In the genomic region with DNA sequence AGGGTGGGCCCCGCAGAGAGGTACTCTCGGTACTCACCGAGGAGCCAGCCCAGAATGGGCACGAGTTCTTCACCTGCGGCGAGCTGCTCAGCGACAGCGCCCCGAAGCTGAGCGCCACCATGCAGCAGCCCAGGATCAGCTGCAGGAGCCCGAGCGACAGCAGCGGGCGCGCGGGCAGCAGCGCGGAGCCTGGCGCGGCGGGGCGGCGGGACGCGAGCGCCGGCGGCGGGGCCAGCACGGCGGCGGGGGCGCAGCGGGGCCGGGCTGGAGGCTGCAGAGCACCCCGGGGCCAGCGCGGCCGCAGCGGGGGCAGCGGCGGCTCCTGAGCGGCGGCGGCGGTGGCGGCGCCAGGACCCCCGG, we compare ENCODE assay signal across 7 mouse cellular contexts. TPM values are rescaled to one million over a fixed set of nuclear protein-coding genes. Genes with fewer than 3 reads are reported as not detected.
DNase-seq lines count a peak whose midpoint lies in the region; ATAC-seq and TF ChIP-seq lines count a peak whose summit lies in the region.

No protein-coding gene starts in this region.

- H3ac ChIP-seq in C2C12 (ENCODE audit: control insufficient read depth, insufficient read length, low read depth): peak overlapping the region; percentile 22

- peak overlapping the region; percentile 63 for H3K9ac ChIP-seq in embryonic facial prominence, embryonic 15.5 days
- H3K9ac ChIP-seq in hindbrain, embryonic 11.5 days (ENCODE audit: low read depth, low read length): peak overlapping the region; percentile 72
- H3K9ac ChIP-seq in limb, embryonic 11.5 days (ENCODE audit: low read length): peak overlapping the region; percentile 67

- WGBS in embryonic facial prominence, embryonic 15.5 days: 1% methylated on average over 39 of the region's 49 CpGs
- WGBS in hindbrain, embryonic 11.5 days: 1% methylated on average over 35 of the region's 49 CpGs
- under 1% methylated on average over 24 of the region's 49 CpGs for WGBS in limb, embryonic 11.5 days

- H3K4me3 ChIP-seq in C2C12 (ENCODE audit: insufficient read depth, poor library complexity, severe bottlenecking) (peak overlapping the region; percentile 25), E14TG2a.4 (replicated peaks; ENCODE audit: low read length) (peak overlapping the region; percentile 81)
- peak overlapping the region; percentile 57 for H3K4me3 ChIP-seq in embryonic facial prominence, embryonic 15.5 days (replicated peaks)
- peak overlapping the region; percentile 55 for H3K4me3 ChIP-seq in hindbrain, embryonic 11.5 days (ENCODE audit: low read depth, low read length)
- H3K4me3 ChIP-seq in limb, embryonic 11.5 days (ENCODE audit: low read depth, low read length): peak overlapping the region; percentile 50

- no peaks in the 10 kb centered on the region for H3K9me3 ChIP-seq in E14TG2a.4 (ENCODE audit: low read length)
- H3K9me3 ChIP-seq in embryonic facial prominence, embryonic 15.5 days (replicated peaks): no peaks in the 10 kb centered on the region
- no peaks in the 10 kb centered on the region for H3K9me3 ChIP-seq in hindbrain, embryonic 11.5 days (ENCODE audit: control insufficient read depth, low read length)
- no peaks in the 10 kb centered on the region for H3K9me3 ChIP-seq in limb, embryonic 11.5 days (ENCODE audit: control insufficient read depth, low read length)

- TF ChIP-seq CTCF in C2C12 (IDR thresholded peaks at IDR 0.05; ENCODE audit: control insufficient read depth, insufficient read depth, insufficient read length) (no peak), E14TG2a.4 (conservative IDR thresholded peaks at IDR 0.05; ENCODE audit: low read length) (no peak)

- H3K79me3 ChIP-seq in C2C12 (ENCODE audit: low read depth): no peaks in the 10 kb centered on the region

- ATAC-seq in embryonic facial prominence, embryonic 15.5 days (ENCODE audit: insufficient number of reproducible peaks, low FRiP score, low TSS enrichment, low read depth): peak; percentile 60
- ATAC-seq in hindbrain, embryonic 11.5 days (ENCODE audit: low FRiP score): peak; percentile 34; the same call in 1 of the 2 replicates
- peak; percentile 27; the same call in 1 of the 2 replicates for ATAC-seq in limb, embryonic 11.5 days (ENCODE audit: insufficient number of reproducible peaks, low FRiP score, low TSS enrichment, low read depth)

- peak; percentile 50 for DNase-seq in hindbrain, embryonic 11.5 days (ENCODE audit: low spot score)
- DNase-seq in limb, embryonic 11.5 days (ENCODE audit: low spot score): peak; percentile 52
- peak; percentile 52 for DNase-seq in neural tube, embryonic 10.5 days (ENCODE audit: extremely low spot score, low spot score)
- DNase-seq in spleen, adult 18-20 months: no peak

- H3K36me3 ChIP-seq in C2C12 (ENCODE audit: control insufficient read depth, insufficient read depth) (no peaks in the 10 kb centered on the region), E14TG2a.4 (ENCODE audit: insufficient read depth, low read length) (no peaks in the 10 kb centered on the region)
- H3K36me3 ChIP-seq in embryonic facial prominence, embryonic 15.5 days: no peaks in the 10 kb centered on the region
- H3K36me3 ChIP-seq in hindbrain, embryonic 11.5 days (ENCODE audit: control insufficient read depth, insufficient read depth, low read length): no peaks in the 10 kb centered on the region
- H3K36me3 ChIP-seq in limb, embryonic 11.5 days (ENCODE audit: control insufficient read depth, insufficient read depth, low read length): no peaks in the 10 kb centered on the region

- H3K4me2 ChIP-seq in embryonic facial prominence, embryonic 15.5 days (replicated peaks): peak overlapping the region; percentile 97
- H3K4me2 ChIP-seq in hindbrain, embryonic 11.5 days (replicated peaks; ENCODE audit: low read depth, low read length): peak overlapping the region; percentile 90
- H3K4me2 ChIP-seq in limb, embryonic 11.5 days (ENCODE audit: low read depth, severe bottlenecking): peak overlapping the region; percentile 99

- no peaks in the 10 kb centered on the region for H3K79me2 ChIP-seq in C2C12 (ENCODE audit: control insufficient read depth, insufficient read depth)

- no peak overlapping the region for H3K27ac ChIP-seq in embryonic facial prominence, embryonic 15.5 days (replicated peaks)
- H3K27ac ChIP-seq in hindbrain, embryonic 11.5 days (ENCODE audit: low read depth, low read length): no peak overlapping the region
- H3K27ac ChIP-seq in limb, embryonic 11.5 days (replicated peaks; ENCODE audit: low read depth, low read length): no peak overlapping the region

- H3K27me3 ChIP-seq in C2C12 (ENCODE audit: control insufficient read depth, insufficient read depth, insufficient read length) (peaks cover 29% of the 10 kb centered on the region), E14TG2a.4 (ENCODE audit: insufficient read depth, low read length) (peaks cover 50% of the 10 kb centered on the region)
- H3K27me3 ChIP-seq in embryonic facial prominence, embryonic 15.5 days: peaks cover 58% of the 10 kb centered on the region
- H3K27me3 ChIP-seq in hindbrain, embryonic 11.5 days (ENCODE audit: control insufficient read depth, insufficient read depth, low read length): peaks cover 11% of the 10 kb centered on the region; the same call in 1 of the 2 replicates
- peaks cover 26% of the 10 kb centered on the region for H3K27me3 ChIP-seq in limb, embryonic 11.5 days (ENCODE audit: control insufficient read depth, insufficient read depth, low read length)

- peaks cover 47% of the 10 kb centered on the region for H3K4me1 ChIP-seq in E14TG2a.4 (replicated peaks; ENCODE audit: low read depth, low read length)
- H3K4me1 ChIP-seq in embryonic facial prominence, embryonic 15.5 days: peaks cover 13% of the 10 kb centered on the region
- H3K4me1 ChIP-seq in hindbrain, embryonic 11.5 days (replicated peaks; ENCODE audit: control insufficient read depth, insufficient read depth, low read length): no peaks in the 10 kb centered on the region; the same call in 1 of the 2 replicates
- no peaks in the 10 kb centered on the region for H3K4me1 ChIP-seq in limb, embryonic 11.5 days (ENCODE audit: control insufficient read depth, insufficient read depth, low read length)

TF ChIP-seq in C2C12, 6 proteins besides CTCF, POLR2A, EP300 and RAD21:
- no peak for TF ChIP-seq MYOG (IDR thresholded peaks at IDR 0.05; ENCODE audit: control insufficient read depth, extremely low read depth, insufficient read length)

RNA-seq across cellular contexts. Expression of gene Fam189a2, which starts 0.3 kb away (rescaled TPM):
- polyA plus RNA-seq in C2C12 (2012; fragmentation: generic; extraction: Trizol): 0.42 TPM
- polyA plus RNA-seq in embryonic facial prominence, embryonic 15.5 days (2015; fragmentation: Nextera tagmentation; extraction: Ambion mirVana): 0.52 and 1.2 TPM in 2 replicates
- polyA plus RNA-seq in hindbrain, embryonic 11.5 days (2014; fragmentation: Nextera tagmentation; extraction: Ambion mirVana): 0.77 and 1.7 TPM in 2 replicates
- polyA plus RNA-seq in limb, embryonic 11.5 days (2014; fragmentation: Nextera tagmentation; extraction: Ambion mirVana): 0.27 and 0.50 TPM in 2 replicates

Comparison
In these comparisons a context has a peak if more than half of its experiments do, and no peak if none do; other contexts are left out.
1. H3K4me3 ChIP-seq: peak in every context shown above with its lines; median percentile 81 in E14TG2a.4; 57 in embryonic facial prominence, embryonic 15.5 days; 55 in hindbrain, embryonic 11.5 days; 50 in limb, embryonic 11.5 days; 25 in C2C12.
2. DNase-seq: peak in hindbrain, embryonic 11.5 days (single experiment), limb, embryonic 11.5 days (single experiment) and neural tube, embryonic 10.5 days (single experiment); none in spleen, adult 18-20 months (0 of 2).
3. Peak in every context shown above with its lines, with median percentiles within 50 percentile points of each other: ATAC-seq, H3K4me2 ChIP-seq and H3K9ac ChIP-seq.